Mouse (Mus musculus) small intestine, adult 2 months (tissue): ENCODE measurements at regions not wholly inside any gene's neighbourhood (a gene's known extent, or its start where the extent isn't known, plus 50 kb on each side); places are given as distances from the start of the nearest gene placed in this dataset.

ENCODE experiments used
- H3K27ac ChIP-seq: fragments of 200-500 bp; 2 replicates; pipeline ENCODE4 v1.5.1; 2012; ENCODE audit warnings: low read depth, low read length, control low read depth, inconsistent platforms; ENCODE audit not compliant: insufficient read depth
- H3K27me3 ChIP-seq: fragments of 200-500 bp; 2 replicates; pipeline ENCODE4 v1.6.1; 2012; ENCODE audit warnings: mild to moderate bottlenecking, moderate library complexity, low read length, inconsistent platforms; ENCODE audit not compliant: control insufficient read depth, insufficient read depth
- H3K36me3 ChIP-seq: fragments of 200-500 bp; 2 replicates; pipeline ENCODE4 v1.6.1; 2012; ENCODE audit warnings: mild to moderate bottlenecking, low read length, control low read depth, inconsistent platforms; ENCODE audit not compliant: control insufficient read depth, insufficient read depth
- H3K4me1 ChIP-seq: fragments of 200-500 bp; 2 replicates; pipeline ENCODE4 v1.6.1; 2012; ENCODE audit warnings: low read length, inconsistent platforms, mixed read lengths; ENCODE audit not compliant: control insufficient read depth, insufficient read depth, insufficient read length
- H3K4me3 ChIP-seq: fragments of 200-500 bp; 2 replicates; pipeline ENCODE4 v1.5.1; 2012; ENCODE audit warnings: low read depth, mild to moderate bottlenecking, control low read depth, inconsistent platforms, low read length, moderate library complexity
- CTCF ChIP-seq: fragments of 200-500 bp; IDR thresholded peaks from 2 replicates; pipeline ENCODE4 v1.5.1; 2012; ENCODE audit warnings: low read depth, mild to moderate bottlenecking, control low read depth, inconsistent platforms, low read length, moderate library complexity, mixed read lengths; ENCODE audit not compliant: insufficient replicate concordance, insufficient read length; ENCODE audit errors: extremely low read depth
- POLR2A ChIP-seq: fragments of 200-500 bp; IDR thresholded peaks from 2 replicates; pipeline ENCODE4 v1.6.1; 2012; ENCODE audit warnings: low read depth, mild to moderate bottlenecking, control low read depth, inconsistent platforms, low read length, moderate library complexity
- WGBS: fragments of 180-500 bp; shearing (Covaris S2); methylation state at CpG from one replicate; pipeline ENCODE4 v1.1.7; 2018; 5-methylcytosine and 5-hydroxymethylcytosine counted together

DNA sequence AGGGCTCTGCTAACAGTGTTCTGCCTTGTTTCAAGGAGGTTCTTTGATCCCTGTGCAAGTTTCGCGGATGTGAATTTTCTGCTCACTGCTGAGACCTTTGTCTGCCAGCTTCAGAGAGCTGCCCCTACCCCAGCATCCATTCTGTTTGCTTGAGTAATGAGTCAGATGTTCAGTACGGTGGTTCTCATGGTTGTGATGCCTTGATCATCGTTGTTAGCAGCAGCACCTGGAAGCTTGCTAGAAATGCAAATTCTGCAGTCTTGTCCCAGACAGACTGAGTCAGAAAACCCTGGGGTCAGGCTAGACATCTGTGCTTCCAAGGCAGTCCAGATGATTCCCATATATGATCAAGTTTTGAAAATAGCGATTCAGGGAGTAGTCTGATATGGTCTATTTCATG, 75.2 kb upstream of the Prdm1 start:
- Histone ChIP-seq H3K4me3 (no peak overlapping the region), H3K27me3 (no peaks in the 10 kb centered on the region), H3K27ac (no peak overlapping the region), H3K4me1 (peaks cover 6% of the 10 kb centered on the region; the same call in 1 of the 2 replicates), H3K36me3 (no peaks in the 10 kb centered on the region)
- 93% methylated on average over 5 of the region's 5 CpGs for WGBS
- TF ChIP-seq CTCF (no peak), POLR2A (no peak)

- Histone ChIP-seq H3K27me3 (no peaks in the 10 kb centered on the region), H3K27ac (peak overlapping the region; percentile 36; the same call in 1 of the 2 replicates), H3K4me1 (no peaks in the 10 kb centered on the region), H3K36me3 (no peaks in the 10 kb centered on the region), H3K4me3 (no peak overlapping the region)
- no peak for TF ChIP-seq CTCF
- TF ChIP-seq POLR2A, result no peak
- WGBS, result 84% methylated on average over 10 of the region's 10 CpGs
These were observed 73.2 kb upstream of the Prdm1 start for GRCm38 (mm10) chr10:44601550-44601949.

DNA sequence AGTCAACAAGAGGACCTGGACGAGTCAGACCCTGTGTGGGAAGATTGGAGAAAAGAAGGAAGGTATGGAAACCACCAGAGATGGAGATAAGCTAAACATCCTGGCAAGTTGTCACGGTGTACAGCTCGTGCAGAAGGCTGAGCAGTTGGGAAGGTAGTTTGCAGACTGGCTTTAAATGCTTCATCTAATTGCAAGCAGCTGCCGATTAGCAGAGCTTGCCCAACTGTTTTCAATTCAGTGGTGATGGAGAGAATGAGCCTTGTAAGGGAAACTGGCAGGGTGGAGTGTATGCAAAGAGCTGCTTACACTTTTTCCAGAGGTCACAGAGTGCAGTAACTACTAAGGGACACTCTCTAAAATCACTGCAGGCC, 71.6 kb upstream of the Prdm1 start:
- no peak for TF ChIP-seq POLR2A
- TF ChIP-seq CTCF, result no peak
- Histone ChIP-seq H3K36me3 (no peaks in the 10 kb centered on the region), H3K4me3 (no peak overlapping the region), H3K27ac (no peak overlapping the region), H3K4me1 (no peaks in the 10 kb centered on the region), H3K27me3 (no peaks in the 10 kb centered on the region)
- 52% methylated on average over 4 of the region's 4 CpGs for WGBS

- no peak overlapping the region for H3K27ac ChIP-seq
- H3K36me3 ChIP-seq, result no peaks in the 10 kb centered on the region
- H3K27me3 ChIP-seq, result no peaks in the 10 kb centered on the region
- WGBS, result 72% methylated on average over 10 of the region's 10 CpGs
- H3K4me1 ChIP-seq, result no peaks in the 10 kb centered on the region
- no peak overlapping the region for H3K4me3 ChIP-seq
- TF ChIP-seq POLR2A (no peak), CTCF (no peak)
These were observed 71.1 kb upstream of the Prdm1 start for GRCm38 (mm10) chr10:44599331-44599963.

GRCm38 (mm10) chr10:44598615-44599014, 70.3 kb upstream of the Prdm1 start:
- no peak overlapping the region for H3K4me3 ChIP-seq
- 91% methylated on average over 3 of the region's 3 CpGs for WGBS
- H3K36me3 ChIP-seq, result no peaks in the 10 kb centered on the region
- no peaks in the 10 kb centered on the region for H3K27me3 ChIP-seq
- no peaks in the 10 kb centered on the region for H3K4me1 ChIP-seq
- H3K27ac ChIP-seq, result no peak overlapping the region
- TF ChIP-seq CTCF, result no peak
- no peak for TF ChIP-seq POLR2A

- H3K4me1 ChIP-seq, result no peaks in the 10 kb centered on the region
- H3K4me3 ChIP-seq, result no peak overlapping the region
- TF ChIP-seq CTCF (no peak), POLR2A (no peak)
- no peaks in the 10 kb centered on the region for H3K36me3 ChIP-seq
- 81% methylated on average over 2 of the region's 2 CpGs for WGBS
- no peak overlapping the region for H3K27ac ChIP-seq
- no peaks in the 10 kb centered on the region for H3K27me3 ChIP-seq
These were observed 67.6 kb upstream of the Prdm1 start for GRCm38 (mm10) chr10:44595932-44596331.

GRCm38 (mm10) chr10:44589842-44590241, 61.5 kb upstream of the Prdm1 start:
- no peaks in the 10 kb centered on the region for H3K27me3 ChIP-seq
- no peak for TF ChIP-seq CTCF
- TF ChIP-seq POLR2A, result no peak
- 78% methylated on average over 6 of the region's 6 CpGs for WGBS
- no peak overlapping the region for H3K4me3 ChIP-seq
- no peaks in the 10 kb centered on the region for H3K36me3 ChIP-seq
- H3K27ac ChIP-seq, result no peak overlapping the region; the same call in 1 of the 2 replicates
- H3K4me1 ChIP-seq, result peaks cover 5% of the 10 kb centered on the region
